ENCODE assay signal across 20 mouse cellular contexts in genomic region chr6:90821916-90822602, GRCm38 (mm10).
DNase-seq lines count a peak whose midpoint lies in the region; ATAC-seq and TF ChIP-seq lines count a peak whose summit lies in the region.
"Had no signal": no experiment of that assay in that cellular context is flagged by ENCODE, and none has a peak within 500 bp of the region (broad histone marks: within the 10 kb centered on the region; RNA-seq: fewer than 3 reads in every experiment).

No protein-coding gene starts in this region.

- no peaks in the 10 kb centered on the region for H3K9me3 ChIP-seq in hindbrain, embryonic 10.5 days
- H3K9me3 ChIP-seq in hindbrain, postnatal 0 days (ENCODE audit: low read length), result no peaks in the 10 kb centered on the region
- no peaks in the 10 kb centered on the region for H3K9me3 ChIP-seq in forebrain, embryonic 13.5 days (replicated peaks)
- H3K9me3 ChIP-seq: embryonic facial prominence, embryonic 12.5 days; heart, embryonic 15.5 days; hindbrain, embryonic 15.5 days; limb, embryonic 12.5 days; liver, embryonic 13.5 days; lung, embryonic 15.5 days; midbrain, embryonic 13.5 days had no signal

- TF ChIP-seq CTCF in hindbrain, postnatal 0 days (IDR thresholded peaks at IDR 0.05; ENCODE audit: low read depth), result no peak

- H3K4me2 ChIP-seq in hindbrain, postnatal 0 days (ENCODE audit: low read depth, low read length), result no peak overlapping the region
- no peak overlapping the region for H3K4me2 ChIP-seq in forebrain, embryonic 13.5 days
- H3K4me2 ChIP-seq: embryonic facial prominence, embryonic 12.5 days; heart, embryonic 15.5 days; hindbrain, embryonic 15.5 days; limb, embryonic 12.5 days; liver, embryonic 13.5 days; lung, embryonic 15.5 days; midbrain, embryonic 13.5 days had no signal

- ATAC-seq in hindbrain, postnatal 0 days, result no peak
- ATAC-seq in forebrain, embryonic 13.5 days, result peak; percentile 73
- ATAC-seq: midbrain, embryonic 13.5 days had no signal

- peaks cover 3% of the 10 kb centered on the region; the same call in 1 of the 2 replicates for H3K27me3 ChIP-seq in hindbrain, embryonic 10.5 days (ENCODE audit: insufficient read depth, poor library complexity, severe bottlenecking)
- H3K27me3 ChIP-seq in hindbrain, postnatal 0 days (ENCODE audit: insufficient read depth, low read length), result no peaks in the 10 kb centered on the region
- no peaks in the 10 kb centered on the region for H3K27me3 ChIP-seq in forebrain, embryonic 13.5 days
- H3K27me3 ChIP-seq: embryonic facial prominence, embryonic 12.5 days; heart, embryonic 15.5 days; hindbrain, embryonic 15.5 days; limb, embryonic 12.5 days; liver, embryonic 13.5 days; lung, embryonic 15.5 days; midbrain, embryonic 13.5 days had no signal

- H3K27ac ChIP-seq in hindbrain, embryonic 10.5 days, result peak overlapping the region; percentile 67
- no peak overlapping the region for H3K27ac ChIP-seq in hindbrain, postnatal 0 days
- H3K27ac ChIP-seq in forebrain, embryonic 13.5 days, result peak overlapping the region; percentile 55
- H3K27ac ChIP-seq: embryonic facial prominence, embryonic 12.5 days; heart, embryonic 15.5 days; hindbrain, embryonic 15.5 days; limb, embryonic 12.5 days; liver, embryonic 13.5 days; lung, embryonic 15.5 days; midbrain, embryonic 13.5 days had no signal

- 29% methylated on average over 4 of the region's 4 CpGs for WGBS in hindbrain, embryonic 10.5 days
- 38% methylated on average over 4 of the region's 4 CpGs for WGBS in hindbrain, postnatal 0 days
- 19% methylated on average over 4 of the region's 4 CpGs for WGBS in forebrain, embryonic 13.5 days

- H3K36me3 ChIP-seq in hindbrain, embryonic 10.5 days, result no peaks in the 10 kb centered on the region
- no peaks in the 10 kb centered on the region for H3K36me3 ChIP-seq in hindbrain, postnatal 0 days (ENCODE audit: insufficient read depth, low read length)
- no peaks in the 10 kb centered on the region for H3K36me3 ChIP-seq in forebrain, embryonic 13.5 days (ENCODE audit: poor library complexity, severe bottlenecking)
- H3K36me3 ChIP-seq: embryonic facial prominence, embryonic 12.5 days; heart, embryonic 15.5 days; hindbrain, embryonic 15.5 days; limb, embryonic 12.5 days; liver, embryonic 13.5 days; lung, embryonic 15.5 days; midbrain, embryonic 13.5 days had no signal

- peaks cover 32% of the 10 kb centered on the region for H3K4me1 ChIP-seq in hindbrain, embryonic 10.5 days (replicated peaks)
- no peaks in the 10 kb centered on the region for H3K4me1 ChIP-seq in hindbrain, postnatal 0 days (ENCODE audit: insufficient read depth, low read length)
- H3K4me1 ChIP-seq in forebrain, embryonic 13.5 days, result peaks cover 18% of the 10 kb centered on the region
- H3K4me1 ChIP-seq: embryonic facial prominence, embryonic 12.5 days; limb, embryonic 12.5 days; liver, embryonic 13.5 days; lung, embryonic 15.5 days had no signal

- DNase-seq in hindbrain, embryonic 10.5 days (ENCODE audit: low spot score), result no peak
- DNase-seq in hindbrain, postnatal 0 days (ENCODE audit: low spot score), result no peak
- DNase-seq in right cerebral cortex, adult 18-20 months, result peak; percentile 57
- DNase-seq in right cerebral cortex, postnatal 36 days (ENCODE audit: low spot score in 2 of 2), result no peak
- peak; percentile 7 for DNase-seq in mesoderm, embryonic 11.5 days (ENCODE audit: low read depth, low spot score)
- DNase-seq in spleen, postnatal 10 days (ENCODE audit: low spot score in 2 of 2), result no peak
- DNase-seq: adrenal gland, postnatal 36 days; cerebellum, postnatal 36 days; heart, adult 18-20 months; kidney, adult 18-20 months; kidney, postnatal 14 days; liver, embryonic 13.5 days; thymus, postnatal 36 days had no signal

- no peak overlapping the region for H3K9ac ChIP-seq in hindbrain, postnatal 0 days (replicated peaks; ENCODE audit: low read length)
- no peak overlapping the region for H3K9ac ChIP-seq in forebrain, embryonic 13.5 days
- H3K9ac ChIP-seq: embryonic facial prominence, embryonic 12.5 days; heart, embryonic 15.5 days; hindbrain, embryonic 15.5 days; limb, embryonic 12.5 days; liver, embryonic 13.5 days; lung, embryonic 15.5 days; midbrain, embryonic 13.5 days had no signal

- no peak overlapping the region for H3K4me3 ChIP-seq in hindbrain, embryonic 10.5 days
- no peak overlapping the region for H3K4me3 ChIP-seq in hindbrain, postnatal 0 days (ENCODE audit: low read length)
- H3K4me3 ChIP-seq in forebrain, embryonic 13.5 days, result no peak overlapping the region
- H3K4me3 ChIP-seq: embryonic facial prominence, embryonic 12.5 days; heart, embryonic 15.5 days; hindbrain, embryonic 15.5 days; limb, embryonic 12.5 days; liver, embryonic 13.5 days; lung, embryonic 15.5 days; midbrain, embryonic 13.5 days had no signal

Comparison
In these comparisons a context has a peak if more than half of its experiments do, and no peak if none do; other contexts are left out.
1. DNase-seq: peak in right cerebral cortex, adult 18-20 months (single experiment) and mesoderm, embryonic 11.5 days (single experiment); none in hindbrain, embryonic 10.5 days (single experiment), hindbrain, postnatal 0 days (single experiment), right cerebral cortex, postnatal 36 days (0 of 2) and spleen, postnatal 10 days (0 of 2).